Comparison of ENCODE assay signal across 9 mouse cellular contexts in the genomic region with DNA sequence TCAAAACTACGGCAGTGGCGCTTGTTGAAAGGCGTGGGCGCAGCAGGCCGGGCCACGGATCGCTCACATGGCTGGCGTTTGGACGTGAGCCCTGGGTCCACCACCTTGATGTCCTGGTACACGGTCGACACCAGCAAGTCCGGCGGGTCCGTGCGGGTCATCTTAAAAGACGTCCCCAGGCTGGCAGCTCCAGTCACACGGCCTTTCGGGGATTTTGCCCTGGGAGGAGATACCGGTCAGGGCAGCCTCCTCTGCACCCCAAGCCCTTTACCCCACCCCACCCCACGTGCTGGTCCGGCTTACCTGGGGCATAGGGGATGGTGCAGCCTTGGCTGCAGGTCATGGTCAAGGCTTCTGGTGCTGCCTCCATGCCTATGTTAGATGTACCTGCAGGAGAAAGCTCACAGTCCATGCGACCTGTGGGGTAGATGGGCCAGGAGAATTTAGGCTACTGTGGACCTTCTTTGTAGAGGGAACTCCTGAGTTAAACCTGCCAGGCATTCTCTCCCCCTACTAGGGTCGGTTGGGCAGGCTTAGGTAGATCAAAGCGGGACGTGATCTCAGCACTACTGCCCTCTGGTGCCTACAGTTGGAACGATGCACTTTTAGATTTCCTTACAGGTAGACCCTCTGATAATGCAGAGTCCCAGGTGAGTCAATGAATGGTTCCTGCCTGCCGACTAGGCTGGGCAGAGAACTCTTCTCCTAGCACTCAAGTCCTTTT. TPM values are rescaled to one million over a fixed set of nuclear protein-coding genes. Genes with fewer than 3 reads are reported as not detected.
A peak's percentile ranks its signal among the peaks of the same experiment; 100 is the strongest.
DNase-seq lines count a peak whose midpoint lies in the region; ATAC-seq and TF ChIP-seq lines count a peak whose summit lies in the region.
"Had no signal": no experiment of that assay in that cellular context is flagged by ENCODE, and none has a peak within 500 bp of the region (broad histone marks: within the 10 kb centered on the region; RNA-seq: fewer than 3 reads in every experiment).

No protein-coding gene starts in this region.

- no peak overlapping the region for H3K9ac ChIP-seq in hindbrain, embryonic 11.5 days (ENCODE audit: low read depth, low read length)
- H3K9ac ChIP-seq in midbrain, embryonic 13.5 days (replicated peaks), result 0 out of 2 replicates have a peak overlapping the region, but pooled peaks have one; percentile 8
- no peak overlapping the region for H3K9ac ChIP-seq in stomach, postnatal 0 days (ENCODE audit: low read length)

- peak; percentile 73 for TF ChIP-seq CTCF in stomach, postnatal 0 days (IDR thresholded peaks at IDR 0.05; ENCODE audit: low read depth)

- TF ChIP-seq EP300 in stomach, postnatal 0 days (optimal IDR thresholded peaks at IDR 0.05), result no peak

- peak overlapping the region; percentile 21; the same call in 1 of the 2 replicates for H3K4me2 ChIP-seq in hindbrain, embryonic 11.5 days (replicated peaks; ENCODE audit: low read depth, low read length)
- peak overlapping the region; percentile 75 for H3K4me2 ChIP-seq in midbrain, embryonic 13.5 days (replicated peaks)
- H3K4me2 ChIP-seq in stomach, postnatal 0 days (replicated peaks; ENCODE audit: low read depth), result peak overlapping the region; percentile 37

- peaks cover 17% of the 10 kb centered on the region for H3K4me1 ChIP-seq in hindbrain, embryonic 11.5 days (replicated peaks; ENCODE audit: control insufficient read depth, insufficient read depth, low read length)
- peaks cover 73% of the 10 kb centered on the region for H3K4me1 ChIP-seq in midbrain, embryonic 13.5 days (replicated peaks)
- H3K4me1 ChIP-seq in stomach, postnatal 0 days (replicated peaks; ENCODE audit: control insufficient read depth, insufficient read depth), result peaks cover 12% of the 10 kb centered on the region; the same call in 1 of the 2 replicates

- intact Hi-C loops in left cerebral cortex, postnatal 25 days (cut with DNase I), result no loop called here

- H3K36me3 ChIP-seq in hindbrain, embryonic 11.5 days (ENCODE audit: control insufficient read depth, insufficient read depth, low read length), result no peaks in the 10 kb centered on the region
- H3K36me3 ChIP-seq in midbrain, embryonic 13.5 days, result peaks cover 21% of the 10 kb centered on the region
- peaks cover 4% of the 10 kb centered on the region; the same call in 1 of the 2 replicates for H3K36me3 ChIP-seq in stomach, postnatal 0 days (ENCODE audit: control insufficient read depth, insufficient read depth, low read length)

- peaks cover 56% of the 10 kb centered on the region for H3K27me3 ChIP-seq in hindbrain, embryonic 11.5 days (ENCODE audit: control insufficient read depth, insufficient read depth, low read length)
- peaks cover 58% of the 10 kb centered on the region for H3K27me3 ChIP-seq in midbrain, embryonic 13.5 days
- H3K27me3 ChIP-seq in stomach, postnatal 0 days (ENCODE audit: control insufficient read depth, insufficient read depth, low read length), result peaks cover 26% of the 10 kb centered on the region

- peak; percentile 73 to 79 for DNase-seq in right cerebral cortex, adult 2 months (ENCODE audit: low spot score in 2 of 2)
- no peak for DNase-seq in right cerebral cortex, postnatal 25 days
- DNase-seq in cerebellum, postnatal 25 days, result peak; percentile 83 to 89
- peak; percentile 57 for DNase-seq in hindbrain, embryonic 11.5 days (ENCODE audit: low spot score)
- peak; percentile 59 to 71 for DNase-seq in left cerebral cortex, postnatal 25 days (ENCODE audit: low spot score in 2 of 2)
- DNase-seq in stomach, postnatal 0 days (ENCODE audit: low spot score), result peak; percentile 65
- DNase-seq in gastrocnemius, postnatal 4 days (ENCODE audit: low spot score in 2 of 2), result no peak

- peak overlapping the region; percentile 8; the same call in 1 of the 2 replicates for H3K4me3 ChIP-seq in hindbrain, embryonic 11.5 days (ENCODE audit: low read depth, low read length)
- H3K4me3 ChIP-seq in midbrain, embryonic 13.5 days (replicated peaks), result peak overlapping the region; percentile 53
- H3K4me3 ChIP-seq in stomach, postnatal 0 days (ENCODE audit: low read depth, low read length), result peak overlapping the region; percentile 27
- H3K4me3 ChIP-seq: erythroblast, embryonic 14.5 days had no signal

- 10% methylated on average over 23 of the region's 27 CpGs for WGBS in hindbrain, embryonic 11.5 days
- WGBS in midbrain, embryonic 13.5 days, result 10% methylated on average over 27 of the region's 27 CpGs
- WGBS in stomach, postnatal 0 days, result 6% methylated on average over 27 of the region's 27 CpGs

- H3K27ac ChIP-seq in hindbrain, embryonic 11.5 days (ENCODE audit: low read depth, low read length), result no peak overlapping the region
- H3K27ac ChIP-seq in midbrain, embryonic 13.5 days, result no peak overlapping the region
- H3K27ac ChIP-seq in stomach, postnatal 0 days (replicated peaks), result no peak overlapping the region

- no peaks in the 10 kb centered on the region for H3K9me3 ChIP-seq in hindbrain, embryonic 11.5 days (ENCODE audit: control insufficient read depth, low read length)
- H3K9me3 ChIP-seq in midbrain, embryonic 13.5 days, result no peaks in the 10 kb centered on the region
- H3K9me3 ChIP-seq in stomach, postnatal 0 days (ENCODE audit: control insufficient read depth, low read length), result no peaks in the 10 kb centered on the region

- ATAC-seq in hindbrain, embryonic 11.5 days (ENCODE audit: low FRiP score), result no peak
- ATAC-seq in midbrain, embryonic 13.5 days, result no peak
- no peak for ATAC-seq in stomach, postnatal 0 days (ENCODE audit: low FRiP score, low TSS enrichment)

RNA-seq across cellular contexts. Expression of a gene that starts 1.7 kb away (rescaled TPM):
- 0.38 and 0.59 TPM in 2 replicates for polyA plus RNA-seq in hindbrain, embryonic 11.5 days (2014; fragmentation: Nextera tagmentation; extraction: Ambion mirVana)
- total RNA-seq in left cerebral cortex, postnatal 25 days (2021), result 100 to 1,000 TPM; 109 to 120 TPM
- polyA plus RNA-seq in midbrain, embryonic 13.5 days (2015; fragmentation: Nextera tagmentation; extraction: Ambion mirVana), result 3.5 and 5.7 TPM in 2 replicates
- polyA plus RNA-seq in stomach, postnatal 0 days (2015; fragmentation: Nextera tagmentation; extraction: Ambion mirVana), result 0.29 and 0.52 TPM in 2 replicates
- total RNA-seq in gastrocnemius, postnatal 4 days (2021), result under 1 TPM; 0.07 to 0.08 TPM
- polyA plus RNA-seq: erythroblast, embryonic 14.5 days had no signal

RNA-seq across cellular contexts. Expression of a gene that starts 4.9 kb away (rescaled TPM):
- 161 and 167 TPM in 2 replicates for polyA plus RNA-seq in hindbrain, embryonic 11.5 days (2014; fragmentation: Nextera tagmentation; extraction: Ambion mirVana)
- total RNA-seq in left cerebral cortex, postnatal 25 days (2021), result 10 to 100 TPM; 73.8 to 74.3 TPM
- polyA plus RNA-seq in midbrain, embryonic 13.5 days (2015; fragmentation: Nextera tagmentation; extraction: Ambion mirVana), result 190 and 193 TPM in 2 replicates
- 87.0 and 87.5 TPM in 2 replicates for polyA plus RNA-seq in stomach, postnatal 0 days (2015; fragmentation: Nextera tagmentation; extraction: Ambion mirVana)
- 10 to 100 TPM; 43.0 to 44.8 TPM for total RNA-seq in gastrocnemius, postnatal 4 days (2021)

RNA-seq across cellular contexts. Expression of a gene that starts 5.3 kb away (rescaled TPM):
- polyA plus RNA-seq in hindbrain, embryonic 11.5 days (2014; fragmentation: Nextera tagmentation; extraction: Ambion mirVana), result 3.0 and 4.2 TPM in 2 replicates
- total RNA-seq in left cerebral cortex, postnatal 25 days (2021), result 1 to 10 TPM in 1 of 2 experiments, under 1 TPM in 1; 0.69 to 2.1 TPM
- 3.2 and 6.8 TPM in 2 replicates for polyA plus RNA-seq in midbrain, embryonic 13.5 days (2015; fragmentation: Nextera tagmentation; extraction: Ambion mirVana)
- 0.34 and 0.55 TPM in 2 replicates for polyA plus RNA-seq in stomach, postnatal 0 days (2015; fragmentation: Nextera tagmentation; extraction: Ambion mirVana)
- total RNA-seq in gastrocnemius, postnatal 4 days (2021), result 1 to 10 TPM; 2.3 to 2.5 TPM

RNA-seq across cellular contexts. Expression of a gene that starts 22.3 kb away (rescaled TPM):
- 380 and 436 TPM in 2 replicates for polyA plus RNA-seq in hindbrain, embryonic 11.5 days (2014; fragmentation: Nextera tagmentation; extraction: Ambion mirVana)
- total RNA-seq in left cerebral cortex, postnatal 25 days (2021), result 100 to 1,000 TPM; 202 to 214 TPM
- 387 and 406 TPM in 2 replicates for polyA plus RNA-seq in midbrain, embryonic 13.5 days (2015; fragmentation: Nextera tagmentation; extraction: Ambion mirVana)
- 351 and 372 TPM in 2 replicates for polyA plus RNA-seq in stomach, postnatal 0 days (2015; fragmentation: Nextera tagmentation; extraction: Ambion mirVana)
- 100 to 1,000 TPM; 173 to 196 TPM for total RNA-seq in gastrocnemius, postnatal 4 days (2021)

RNA-seq across cellular contexts. Expression of a gene that starts 28.4 kb away (rescaled TPM):
- polyA plus RNA-seq in hindbrain, embryonic 11.5 days (2014; fragmentation: Nextera tagmentation; extraction: Ambion mirVana), result 53.3 and 55.3 TPM in 2 replicates
- total RNA-seq in left cerebral cortex, postnatal 25 days (2021), result 100 to 1,000 TPM; 136 to 152 TPM
- 67.2 and 75.9 TPM in 2 replicates for polyA plus RNA-seq in midbrain, embryonic 13.5 days (2015; fragmentation: Nextera tagmentation; extraction: Ambion mirVana)
- polyA plus RNA-seq in stomach, postnatal 0 days (2015; fragmentation: Nextera tagmentation; extraction: Ambion mirVana), result 30.9 and 32.2 TPM in 2 replicates
- total RNA-seq in gastrocnemius, postnatal 4 days (2021), result 10 to 100 TPM; 59.3 to 65.0 TPM

Comparison
In these comparisons a context has a peak if more than half of its experiments do, and no peak if none do; other contexts are left out.
1. DNase-seq: peak in right cerebral cortex, adult 2 months (2 of 2), cerebellum, postnatal 25 days (2 of 2), hindbrain, embryonic 11.5 days (single experiment), left cerebral cortex, postnatal 25 days (2 of 2) and stomach, postnatal 0 days (single experiment); none in right cerebral cortex, postnatal 25 days (single experiment) and gastrocnemius, postnatal 4 days (0 of 2).
2. H3K4me2 ChIP-seq: peak in every context shown above with its lines; median percentile 75 in midbrain, embryonic 13.5 days; 37 in stomach, postnatal 0 days; 21 in hindbrain, embryonic 11.5 days.
3. Peak in every context shown above with its lines, with median percentiles within 50 percentile points of each other: H3K4me3 ChIP-seq.